Mouse (Mus musculus) E14TG2a.4 (cell line): ENCODE data around the gene Rps6ka2.

Source experiments
- CTCF ChIP-seq: conservative IDR thresholded peaks from 2 replicates; pipeline ENCODE4 v1.5.1; 2014; ENCODE audit warnings: low read length
- NANOG ChIP-seq: IDR thresholded peaks from 2 replicates; pipeline ENCODE4 v1.6.1; 2014; ENCODE audit warnings: borderline replicate concordance, low read length, mixed read lengths

- TF ChIP-seq CTCF: no peak
- TF ChIP-seq NANOG: no peak
These were observed 44.1 kb downstream of the Rps6ka2 start for GRCm38 (mm10) chr17:7214061-7214460.
